Mouse (Mus musculus): Measurements from ENCODE around the gene Oaz1. TPM values are rescaled to one million over a fixed set of nuclear protein-coding genes. Genes with fewer than 3 reads are reported as not detected.
A peak's percentile ranks its signal among the peaks of the same experiment; 100 is the strongest.

The Oaz1 gene
- polyA plus RNA-seq, 1 experiment from 2014 or later: 2,064 TPM

- DNase-seq (ENCODE audit: low spot score): no peak
- Histone ChIP-seq H3K4me1 (peaks cover 32% of the 10 kb centered on the region), H3K4me3 (no peak overlapping the region), H3K27me3 (ENCODE audit: insufficient read depth, poor library complexity, severe bottlenecking) (peaks cover 59% of the 10 kb centered on the region), H3K27ac (no peak overlapping the region), H3K36me3 (peaks cover 8% of the 10 kb centered on the region; the same call in 1 of the 2 replicates), H3K9me3 (no peaks in the 10 kb centered on the region)
- WGBS: 74% methylated on average over 12 of the region's 12 CpGs
Measured at GRCm38 (mm10) chr10:80845732-80846131, 19.3 kb downstream of the Oaz1 start.

GRCm38 (mm10) chr10:80848571-80848970 is 22.1 kb downstream of the Oaz1 start:
- Histone ChIP-seq H3K36me3 (peaks cover 32% of the 10 kb centered on the region), H3K27ac (no peak overlapping the region), H3K9me3 (no peaks in the 10 kb centered on the region), H3K4me3 (no peak overlapping the region), H3K27me3 (ENCODE audit: insufficient read depth, poor library complexity, severe bottlenecking) (peaks cover 31% of the 10 kb centered on the region), H3K4me1 (peaks cover 34% of the 10 kb centered on the region)
- 9% methylated on average over 10 of the region's 10 CpGs for WGBS
- peak; percentile 86 for DNase-seq (ENCODE audit: low spot score)

GRCm38 (mm10) chr10:80854913-80855748 is 28.7 kb downstream of the Oaz1 start, which contains the start of the genes Lsm7 and Sppl2b:
TSS of gene Lsm7 (minus strand) at chr10:80855209.
TSS of gene Sppl2b (plus strand) at chr10:80855275.
- peak; percentile 98 for DNase-seq (ENCODE audit: low spot score)
- no peaks in the 10 kb centered on the region for H3K9me3 ChIP-seq
- H3K4me1 ChIP-seq: peaks cover 39% of the 10 kb centered on the region
- under 1% methylated on average over 81 of the region's 81 CpGs for WGBS
- peaks cover 31% of the 10 kb centered on the region for H3K36me3 ChIP-seq
- H3K4me3 ChIP-seq: peak within 1 kb of the TSS; percentile 89
- no peaks in the 10 kb centered on the region for H3K27me3 ChIP-seq (ENCODE audit: insufficient read depth, poor library complexity, severe bottlenecking)
- peak within 1 kb of the TSS; percentile 87 for H3K27ac ChIP-seq

GRCm38 (mm10) chr10:80855749-80856073 is 29.3 kb downstream of the Oaz1 start:
- 12% methylated on average over 11 of the region's 11 CpGs for WGBS
- Histone ChIP-seq H3K4me1 (peaks cover 37% of the 10 kb centered on the region), H3K4me3 (peak overlapping the region; percentile 89), H3K9me3 (no peaks in the 10 kb centered on the region), H3K27ac (peak overlapping the region; percentile 87), H3K36me3 (peaks cover 26% of the 10 kb centered on the region), H3K27me3 (ENCODE audit: insufficient read depth, poor library complexity, severe bottlenecking) (no peaks in the 10 kb centered on the region)
- DNase-seq (ENCODE audit: low spot score): no peak

GRCm38 (mm10) chr10:80856267-80856666 is 29.8 kb downstream of the Oaz1 start:
- no peaks in the 10 kb centered on the region for H3K27me3 ChIP-seq (ENCODE audit: insufficient read depth, poor library complexity, severe bottlenecking)
- H3K4me1 ChIP-seq: peaks cover 37% of the 10 kb centered on the region
- H3K27ac ChIP-seq: peak overlapping the region; percentile 87; the same call in 1 of the 2 replicates
- H3K36me3 ChIP-seq: peaks cover 23% of the 10 kb centered on the region
- no peak for DNase-seq (ENCODE audit: low spot score)
- peak overlapping the region; percentile 89 for H3K4me3 ChIP-seq
- WGBS: 64% methylated on average over 3 of the region's 3 CpGs
- no peaks in the 10 kb centered on the region for H3K9me3 ChIP-seq

GRCm38 (mm10) chr10:80856908-80857307 is 30.5 kb downstream of the Oaz1 start:
- Histone ChIP-seq H3K36me3 (peaks cover 22% of the 10 kb centered on the region), H3K27ac (peak overlapping the region; percentile 56; the same call in 1 of the 2 replicates), H3K27me3 (ENCODE audit: insufficient read depth, poor library complexity, severe bottlenecking) (no peaks in the 10 kb centered on the region), H3K4me3 (0 out of 2 replicates have a peak overlapping the region, but pooled peaks have one; percentile 89), H3K4me1 (peaks cover 37% of the 10 kb centered on the region), H3K9me3 (no peaks in the 10 kb centered on the region)
- WGBS: 79% methylated on average over 5 of the region's 5 CpGs
- DNase-seq (ENCODE audit: low spot score): no peak

GRCm38 (mm10) chr10:80857386-80857785 is 30.9 kb downstream of the Oaz1 start:
- Histone ChIP-seq H3K27ac (peak overlapping the region; percentile 56; the same call in 1 of the 2 replicates), H3K27me3 (ENCODE audit: insufficient read depth, poor library complexity, severe bottlenecking) (no peaks in the 10 kb centered on the region), H3K36me3 (peaks cover 22% of the 10 kb centered on the region), H3K4me3 (no peak overlapping the region), H3K9me3 (no peaks in the 10 kb centered on the region), H3K4me1 (peaks cover 37% of the 10 kb centered on the region)
- 72% methylated on average over 8 of the region's 8 CpGs for WGBS
- no peak for DNase-seq (ENCODE audit: low spot score)

- Histone ChIP-seq H3K27me3 (ENCODE audit: insufficient read depth, poor library complexity, severe bottlenecking) (no peaks in the 10 kb centered on the region), H3K27ac (peak overlapping the region; percentile 56; the same call in 1 of the 2 replicates), H3K4me1 (peaks cover 37% of the 10 kb centered on the region), H3K4me3 (no peak overlapping the region), H3K9me3 (no peaks in the 10 kb centered on the region), H3K36me3 (peaks cover 24% of the 10 kb centered on the region)
- WGBS: 57% methylated on average over 3 of the region's 3 CpGs
- DNase-seq (ENCODE audit: low spot score): no peak
Measured at GRCm38 (mm10) chr10:80857848-80858247, 31.4 kb downstream of the Oaz1 start.

- Histone ChIP-seq H3K27me3 (ENCODE audit: insufficient read depth, poor library complexity, severe bottlenecking) (no peaks in the 10 kb centered on the region), H3K9me3 (no peaks in the 10 kb centered on the region), H3K4me1 (peaks cover 33% of the 10 kb centered on the region), H3K4me3 (no peak overlapping the region), H3K36me3 (peaks cover 24% of the 10 kb centered on the region), H3K27ac (peak overlapping the region; percentile 74; the same call in 1 of the 2 replicates)
- peak; percentile 87 for DNase-seq (ENCODE audit: low spot score)
- WGBS: 68% methylated on average over 7 of the region's 7 CpGs
Measured at GRCm38 (mm10) chr10:80858350-80858935, 32.0 kb downstream of the Oaz1 start.

GRCm38 (mm10) chr10:80862305-80862704 is 35.8 kb downstream of the Oaz1 start:
- DNase-seq (ENCODE audit: low spot score): no peak
- H3K4me1 ChIP-seq: peaks cover 7% of the 10 kb centered on the region
- H3K9me3 ChIP-seq: no peaks in the 10 kb centered on the region
- 0 out of 2 replicates have a peak overlapping the region, but pooled peaks have one; percentile 24 for H3K27ac ChIP-seq
- 82% methylated on average over 5 of the region's 5 CpGs for WGBS
- H3K4me3 ChIP-seq: no peak overlapping the region
- no peaks in the 10 kb centered on the region for H3K27me3 ChIP-seq (ENCODE audit: insufficient read depth, poor library complexity, severe bottlenecking)
- H3K36me3 ChIP-seq: peaks cover 58% of the 10 kb centered on the region

GRCm38 (mm10) chr10:80864446-80864845 is 38.0 kb downstream of the Oaz1 start:
- Histone ChIP-seq H3K4me1 (peaks cover 4% of the 10 kb centered on the region; the same call in 1 of the 2 replicates), H3K4me3 (no peak overlapping the region), H3K27me3 (ENCODE audit: insufficient read depth, poor library complexity, severe bottlenecking) (no peaks in the 10 kb centered on the region), H3K27ac (no peak overlapping the region), H3K9me3 (no peaks in the 10 kb centered on the region), H3K36me3 (peaks cover 73% of the 10 kb centered on the region)
- 93% methylated on average over 16 of the region's 16 CpGs for WGBS
- no peak for DNase-seq (ENCODE audit: low spot score)

GRCm38 (mm10) chr10:80870993-80871392 is 44.5 kb downstream of the Oaz1 start:
- WGBS: 87% methylated on average over 3 of the region's 6 CpGs
- peaks cover 27% of the 10 kb centered on the region for H3K36me3 ChIP-seq
- H3K9me3 ChIP-seq: no peaks in the 10 kb centered on the region
- DNase-seq (ENCODE audit: low spot score): no peak
- peaks cover 10% of the 10 kb centered on the region for H3K4me1 ChIP-seq
- no peak overlapping the region for H3K27ac ChIP-seq
- H3K27me3 ChIP-seq (ENCODE audit: insufficient read depth, poor library complexity, severe bottlenecking): peaks cover 37% of the 10 kb centered on the region
- no peak overlapping the region for H3K4me3 ChIP-seq

- WGBS: 23% methylated on average over 9 of the region's 9 CpGs
- H3K4me3 ChIP-seq: no peak within 1 kb of the TSS
Measured at GRCm38 (mm10) chr10:80871581-80871980, 45.1 kb downstream of the Oaz1 start, which contains the start of gene Tmprss9. TSS of gene Tmprss9 (plus strand) at chr10:80871848.

More at GRCm38 (mm10) chr10:80871581-80871980, 45.1 kb downstream of the Oaz1 start, which contains the start of gene Tmprss9:
- Histone ChIP-seq H3K36me3 (peaks cover 22% of the 10 kb centered on the region), H3K27ac (no peak within 1 kb of the TSS), H3K27me3 (ENCODE audit: insufficient read depth, poor library complexity, severe bottlenecking) (peaks cover 37% of the 10 kb centered on the region), H3K9me3 (no peaks in the 10 kb centered on the region), H3K4me1 (peaks cover 15% of the 10 kb centered on the region)
- no peak for DNase-seq (ENCODE audit: low spot score)

Measured in heart, embryonic 10.5 days (tissue).